Mouse (Mus musculus) heart, postnatal 0 days (tissue): ENCODE measurements around the gene Prpf40a.

Source experiments
- CTCF ChIP-seq: IDR thresholded peaks from 2 replicates; pipeline ENCODE4 v1.5.1; 2016; ENCODE audit warnings: antibody characterized with exemption, control low read depth, low read depth
- EP300 ChIP-seq: IDR thresholded peaks from 2 replicates; pipeline ENCODE4 v1.6.1; 2016; ENCODE audit warnings: antibody characterized with exemption, low read depth

DNA sequence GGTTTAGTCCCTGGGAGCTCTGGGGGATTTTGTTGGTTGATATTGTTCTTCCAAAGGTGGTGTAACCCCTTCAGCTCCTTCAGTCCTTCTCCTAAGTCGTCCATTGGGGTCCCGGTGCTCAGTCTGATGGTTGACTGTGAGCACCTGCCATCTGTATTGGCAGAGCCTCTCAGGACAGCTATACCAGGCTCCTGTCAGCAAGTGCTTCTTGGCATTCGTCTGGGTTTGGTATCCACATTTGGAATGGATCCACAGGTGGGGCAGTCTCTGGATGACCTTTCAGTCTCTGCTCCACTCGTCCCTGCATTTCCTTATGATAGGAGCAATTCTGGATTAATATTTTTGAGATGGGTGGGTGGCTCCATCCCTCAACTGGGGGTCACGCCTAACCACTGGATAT, 31.2 kb upstream of the Prpf40a start:
- TF ChIP-seq CTCF: no peak
- TF ChIP-seq EP300: no peak
